Mouse (Mus musculus): ENCODE data around the gene Utp4. TPM values are rescaled to one million over a fixed set of nuclear protein-coding genes. Genes with fewer than 3 reads are reported as not detected.

Gene Utp4
- polyA plus RNA-seq, 1 experiment = 18.9 TPM

- TF ChIP-seq POLR2A (IDR thresholded peaks at IDR 0.05; ENCODE audit: borderline replicate concordance, control insufficient read depth, low read depth, low read length) (no peak), CTCF (IDR thresholded peaks at IDR 0.05; ENCODE audit: control insufficient read depth, insufficient read depth, low read length) (no peak)
- 48% methylated on average over 3 of the region's 3 CpGs for WGBS
These were observed 64.8 kb downstream of the Utp4 start for GRCm38 (mm10) chr8:106958212-106958611.

GRCm38 (mm10) chr8:106959626-106960025, 66.2 kb downstream of the Utp4 start:
- TF ChIP-seq POLR2A (IDR thresholded peaks at IDR 0.05; ENCODE audit: borderline replicate concordance, control insufficient read depth, low read depth, low read length) (no peak), CTCF (IDR thresholded peaks at IDR 0.05; ENCODE audit: control insufficient read depth, insufficient read depth, low read length) (no peak)
- peaks cover 2% of the 10 kb centered on the region; the same call in 1 of the 2 replicates for H3K4me1 ChIP-seq (ENCODE audit: control insufficient read depth, insufficient read depth, low read length)
- WGBS = 48% methylated on average over 2 of the region's 2 CpGs
- H3K27ac ChIP-seq (ENCODE audit: control insufficient read depth, insufficient read depth, low read depth, low read length, poor library complexity) = no peak overlapping the region; the same call in 1 of the 2 replicates
- no peak overlapping the region for H3K4me3 ChIP-seq (replicated peaks; ENCODE audit: control insufficient read depth, low read depth, low read length)

More at GRCm38 (mm10) chr8:106958212-106958611, 64.8 kb downstream of the Utp4 start:
- peaks cover 1% of the 10 kb centered on the region; the same call in 1 of the 2 replicates for H3K4me1 ChIP-seq (ENCODE audit: control insufficient read depth, insufficient read depth, low read length)
- no peak overlapping the region for H3K27ac ChIP-seq (ENCODE audit: control insufficient read depth, insufficient read depth, low read depth, low read length, poor library complexity)
- H3K4me3 ChIP-seq (replicated peaks; ENCODE audit: control insufficient read depth, low read depth, low read length) = no peak overlapping the region

- Histone ChIP-seq H3K4me1 (ENCODE audit: control insufficient read depth, insufficient read depth, low read length) (peaks cover 2% of the 10 kb centered on the region; the same call in 1 of the 2 replicates), H3K4me3 (replicated peaks; ENCODE audit: control insufficient read depth, low read depth, low read length) (no peak overlapping the region), H3K27ac (ENCODE audit: control insufficient read depth, insufficient read depth, low read depth, low read length, poor library complexity) (no peak overlapping the region)
- 93% methylated on average over 3 of the region's 3 CpGs for WGBS
- TF ChIP-seq CTCF (IDR thresholded peaks at IDR 0.05; ENCODE audit: control insufficient read depth, insufficient read depth, low read length) = no peak
- no peak for TF ChIP-seq POLR2A (IDR thresholded peaks at IDR 0.05; ENCODE audit: borderline replicate concordance, control insufficient read depth, low read depth, low read length)
These were observed 68.9 kb downstream of the Utp4 start for GRCm38 (mm10) chr8:106962322-106962721.

- 76% methylated on average over 6 of the region's 6 CpGs for WGBS
- H3K27ac ChIP-seq (ENCODE audit: control insufficient read depth, insufficient read depth, low read depth, low read length, poor library complexity) = no peak overlapping the region
- H3K4me3 ChIP-seq (replicated peaks; ENCODE audit: control insufficient read depth, low read depth, low read length) = no peak overlapping the region
- H3K4me1 ChIP-seq (ENCODE audit: control insufficient read depth, insufficient read depth, low read length) = peaks cover 2% of the 10 kb centered on the region; the same call in 1 of the 2 replicates
- TF ChIP-seq POLR2A (IDR thresholded peaks at IDR 0.05; ENCODE audit: borderline replicate concordance, control insufficient read depth, low read depth, low read length) (no peak), CTCF (IDR thresholded peaks at IDR 0.05; ENCODE audit: control insufficient read depth, insufficient read depth, low read length) (no peak)
These were observed 69.9 kb downstream of the Utp4 start for GRCm38 (mm10) chr8:106963365-106963764.

- Histone ChIP-seq H3K27ac (ENCODE audit: control insufficient read depth, insufficient read depth, low read depth, low read length, poor library complexity) (no peak overlapping the region), H3K4me3 (replicated peaks; ENCODE audit: control insufficient read depth, low read depth, low read length) (no peak overlapping the region), H3K4me1 (ENCODE audit: control insufficient read depth, insufficient read depth, low read length) (peaks cover 2% of the 10 kb centered on the region; the same call in 1 of the 2 replicates)
- WGBS = 17% methylated on average over 4 of the region's 4 CpGs
- TF ChIP-seq CTCF (IDR thresholded peaks at IDR 0.05; ENCODE audit: control insufficient read depth, insufficient read depth, low read length) = no peak
- no peak for TF ChIP-seq POLR2A (IDR thresholded peaks at IDR 0.05; ENCODE audit: borderline replicate concordance, control insufficient read depth, low read depth, low read length)
These were observed 71.1 kb downstream of the Utp4 start for GRCm38 (mm10) chr8:106964573-106964972.

GRCm38 (mm10) chr8:106969964-106970363, 76.5 kb downstream of the Utp4 start:
- Histone ChIP-seq H3K27ac (ENCODE audit: control insufficient read depth, insufficient read depth, low read depth, low read length, poor library complexity) (no peak overlapping the region), H3K4me1 (ENCODE audit: control insufficient read depth, insufficient read depth, low read length) (peaks cover 2% of the 10 kb centered on the region; the same call in 1 of the 2 replicates), H3K4me3 (replicated peaks; ENCODE audit: control insufficient read depth, low read depth, low read length) (no peak overlapping the region)
- TF ChIP-seq POLR2A (IDR thresholded peaks at IDR 0.05; ENCODE audit: borderline replicate concordance, control insufficient read depth, low read depth, low read length) = no peak
- TF ChIP-seq CTCF (IDR thresholded peaks at IDR 0.05; ENCODE audit: control insufficient read depth, insufficient read depth, low read length) = no peak
- WGBS = 74% methylated on average over 3 of the region's 3 CpGs

- 39% methylated on average over 5 of the region's 5 CpGs for WGBS
- H3K4me3 ChIP-seq (replicated peaks; ENCODE audit: control insufficient read depth, low read depth, low read length) = no peak overlapping the region
- peaks cover 2% of the 10 kb centered on the region; the same call in 1 of the 2 replicates for H3K4me1 ChIP-seq (ENCODE audit: control insufficient read depth, insufficient read depth, low read length)
- no peak overlapping the region; the same call in 1 of the 2 replicates for H3K27ac ChIP-seq (ENCODE audit: control insufficient read depth, insufficient read depth, low read depth, low read length, poor library complexity)
- no peak for TF ChIP-seq CTCF (IDR thresholded peaks at IDR 0.05; ENCODE audit: control insufficient read depth, insufficient read depth, low read length)
- no peak for TF ChIP-seq POLR2A (IDR thresholded peaks at IDR 0.05; ENCODE audit: borderline replicate concordance, control insufficient read depth, low read depth, low read length)
These were observed 78.5 kb downstream of the Utp4 start for GRCm38 (mm10) chr8:106971916-106972315.

Other genes starting within 250 kb of the Utp4 start
- gene Tango6, start 210.6 kb upstream of the Utp4 start, polyA plus RNA-seq (2011; ENCODE audit: insufficient read depth, insufficient read length, low replicate concordance, missing spikeins) = 1.7 and 3.2 TPM in 2 replicates
- not detected in 2 replicates for gene Has3, start 23.4 kb upstream of the Utp4 start, polyA plus RNA-seq (2011; ENCODE audit: insufficient read depth, insufficient read length, low replicate concordance, missing spikeins)
- gene Sntb2, start 42.1 kb downstream of the Utp4 start, polyA plus RNA-seq (2011; ENCODE audit: insufficient read depth, insufficient read length, low replicate concordance, missing spikeins) = 1.7 and 5.2 TPM in 2 replicates
- gene Vps4a, start 137.6 kb downstream of the Utp4 start, polyA plus RNA-seq (2011; ENCODE audit: insufficient read depth, insufficient read length, low replicate concordance, missing spikeins) = 19.6 and 34.5 TPM in 2 replicates
- gene Pdf, start 155.0 kb downstream of the Utp4 start, polyA plus RNA-seq (2011; ENCODE audit: insufficient read depth, insufficient read length, low replicate concordance, missing spikeins) = 2.9 and 8.9 TPM in 2 replicates
- 8.4 and 14.6 TPM in 2 replicates for gene Cog8, start 163.1 kb downstream of the Utp4 start, polyA plus RNA-seq (2011; ENCODE audit: insufficient read depth, insufficient read length, low replicate concordance, missing spikeins)
- 23.1 and 59.8 TPM in 2 replicates for gene Nip7, start 163.2 kb downstream of the Utp4 start, polyA plus RNA-seq (2011; ENCODE audit: insufficient read depth, insufficient read length, low replicate concordance, missing spikeins)
- not detected in 2 replicates for gene Tmed6, start 172.0 kb downstream of the Utp4 start, polyA plus RNA-seq (2011; ENCODE audit: insufficient read depth, insufficient read length, low replicate concordance, missing spikeins)
- gene Terf2, start 202.9 kb downstream of the Utp4 start, polyA plus RNA-seq (2011; ENCODE audit: insufficient read depth, insufficient read length, low replicate concordance, missing spikeins) = 24.3 and 24.7 TPM in 2 replicates

Data from bone marrow, adult 2 months (tissue).